Mouse (Mus musculus) CH12.LX (cell line): Measurements from ENCODE around the gene Zfp609.

Experiments
- CHD1 ChIP-seq: IDR thresholded peaks from 2 replicates; pipeline ENCODE4 v1.6.1; 2012; ENCODE audit warnings: low read depth, low read length, improper control_type of control experiment, inconsistent platforms
- CTCF ChIP-seq, 2 experiments: IDR thresholded peaks in 1 of 2; conservative IDR thresholded peaks in 1 of 2; 2 replicates each; pipeline ENCODE4 v1.5.1; 2011 to 2012; ENCODE audit warnings: low read depth in 2 of 2, low read length in 2 of 2, improper control_type of control experiment in 1 of 2, inconsistent platforms in 1 of 2, mild to moderate bottlenecking in 1 of 2, moderate library complexity in 1 of 2
- EP300 ChIP-seq: IDR thresholded peaks from 2 replicates; pipeline ENCODE4 v1.6.1; 2011; ENCODE audit warnings: low read length, improper control_type of control experiment
- GABPA ChIP-seq: IDR thresholded peaks from 2 replicates; pipeline ENCODE4 v1.6.1; 2012; ENCODE audit warnings: low read depth, low read length, improper control_type of control experiment, inconsistent platforms; ENCODE audit not compliant: insufficient replicate concordance
- KAT2A ChIP-seq: IDR thresholded peaks from 2 replicates; pipeline ENCODE4 v1.6.1; 2012; ENCODE audit warnings: low read length, improper control_type of control experiment, inconsistent platforms; ENCODE audit not compliant: insufficient replicate concordance
- MAX ChIP-seq: IDR thresholded peaks from 2 replicates; pipeline ENCODE4 v1.6.1; 2011; ENCODE audit warnings: low read length, improper control_type of control experiment
- MYC ChIP-seq: IDR thresholded peaks from 2 replicates; pipeline ENCODE4 v1.6.1; 2011; ENCODE audit warnings: low read depth, mild to moderate bottlenecking, improper control_type of control experiment, low read length
- PAX5 ChIP-seq: IDR thresholded peaks from 2 replicates; pipeline ENCODE4 v1.6.1; 2012; ENCODE audit warnings: low read length, inconsistent platforms, mixed read lengths
- POLR2A ChIP-seq: IDR thresholded peaks from 2 replicates; pipeline ENCODE4 v1.6.1; 2011; ENCODE audit warnings: low read depth, mild to moderate bottlenecking, improper control_type of control experiment, low read length
- POLR2AphosphoS2 ChIP-seq: IDR thresholded peaks from 2 replicates; pipeline ENCODE4 v1.6.1; 2011; ENCODE audit warnings: low read depth, low read length, improper control_type of control experiment
- RCOR1 ChIP-seq: conservative IDR thresholded peaks from 2 replicates; pipeline ENCODE4 v1.6.1; 2012; ENCODE audit warnings: low read depth, mild to moderate bottlenecking, inconsistent platforms, low read length, improper control_type of control experiment
- TCF12 ChIP-seq: IDR thresholded peaks from 2 replicates; pipeline ENCODE4 v1.6.1; 2014; ENCODE audit warnings: low read depth, mild to moderate bottlenecking, inconsistent platforms, low read length, improper control_type of control experiment
- USF1 ChIP-seq: IDR thresholded peaks from 2 replicates; pipeline ENCODE4 v1.6.1; 2014; ENCODE audit warnings: low read depth, mild to moderate bottlenecking, inconsistent platforms, low read length, improper control_type of control experiment

DNA sequence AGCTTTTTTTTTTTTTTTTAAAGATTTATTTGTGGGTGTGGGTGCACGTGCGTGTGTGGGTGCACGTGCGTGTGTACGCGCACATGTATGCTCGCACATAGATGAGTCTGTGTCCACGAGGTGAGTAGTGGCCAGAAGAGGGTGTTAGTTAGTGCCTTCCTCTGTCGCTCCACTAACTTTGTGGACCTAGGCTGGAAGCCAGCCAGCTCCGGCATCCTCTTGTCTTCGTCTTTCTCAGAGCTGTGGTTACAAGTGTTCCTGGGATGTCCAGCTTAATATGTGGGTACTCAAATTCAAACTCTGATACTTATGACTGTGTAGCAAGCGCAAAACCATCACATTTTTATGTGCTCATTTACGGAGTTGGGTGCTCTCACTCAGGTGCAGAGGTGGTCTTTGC lies 178.6 kb downstream of the Zfp609 start:
- TF ChIP-seq GABPA (no peak), MAX (no peak), KAT2A (no peak), EP300 (no peak), PAX5 (no peak), RCOR1 (no peak), CTCF (conservative IDR thresholded peaks at IDR 0.05 in 1 of 2, IDR thresholded peaks at IDR 0.05 in 1 of 2; ENCODE audit: low read depth in 2 of 2, low read length in 2 of 2) (no peak), TCF12 (no peak), MYC (no peak), CHD1 (no peak), POLR2AphosphoS2 (no peak), USF1 (no peak), POLR2A (no peak)
